Mouse (Mus musculus) 3T3-L1 (cell line): ENCODE measurements at regions not wholly inside any gene's neighbourhood (a gene's known extent, or its start where the extent isn't known, plus 50 kb on each side); places are given as distances from the start of the nearest gene placed in this dataset.

Experiments
- DNase-seq: peaks from one replicate; pipeline ENCODE4 v3.0.0-alpha.2; 2015; ENCODE audit warnings: low read depth, low spot score

- DNase-seq, result no peak
Measured at GRCm38 (mm10) chr1:119124063-119124462, 70.6 kb upstream of the Gli2 start.

- DNase-seq, result peak; percentile 34
Measured at GRCm38 (mm10) chr1:119123402-119123801, 70.0 kb upstream of the Gli2 start.

GRCm38 (mm10) chr1:119122975-119123374, 69.6 kb upstream of the Gli2 start:
- DNase-seq, result peak; percentile 60

- peak; percentile 54 for DNase-seq
Measured at GRCm38 (mm10) chr1:119119863-119120569, 66.6 kb upstream of the Gli2 start.

- no peak for DNase-seq
Measured at GRCm38 (mm10) chr1:119115106-119115674, 61.8 kb upstream of the Gli2 start.

- peak; percentile 63 for DNase-seq
Measured at GRCm38 (mm10) chr1:119108578-119108977, 55.2 kb upstream of the Gli2 start.

GRCm38 (mm10) chr1:119106246-119106975, 53.0 kb upstream of the Gli2 start:
- DNase-seq, result no peak
